Mouse (Mus musculus) forebrain, embryonic 11.5 days (tissue): ENCODE data around the gene Dll1. TPM values are rescaled to one million over a fixed set of nuclear protein-coding genes. Genes with fewer than 3 reads are reported as not detected.
A peak's percentile ranks its signal among the peaks of the same experiment; 100 is the strongest.

Experiments used
- ATAC-seq: fragments of 200-750 bp; cut with Nextera tagmentation; replicated peaks from 2 replicates; pipeline ENCODE4 v1.8.0; 2017; ENCODE audit warnings: moderate TSS enrichment; ENCODE audit not compliant: low FRiP score
- DNase-seq: peaks from one replicate; pipeline ENCODE4 v3.0.0-alpha.2; 2017; ENCODE audit warnings: low spot score
- H3K27ac ChIP-seq: fragments of 300-500 bp; sonication (generic); 2 replicates; pipeline ENCODE4 v1.5.1; 2014; ENCODE audit warnings: low read depth, low read length
- H3K27me3 ChIP-seq: fragments of 300-500 bp; sonication (generic); 2 replicates; pipeline ENCODE4 v1.6.1; 2014; ENCODE audit warnings: mild to moderate bottlenecking, low read length, mixed read lengths; ENCODE audit not compliant: control insufficient read depth, insufficient read depth
- H3K36me3 ChIP-seq: fragments of 300-500 bp; sonication (generic); 2 replicates; pipeline ENCODE4 v1.6.1; 2014; ENCODE audit warnings: mild to moderate bottlenecking, low read length, moderate library complexity, mixed read lengths; ENCODE audit not compliant: control insufficient read depth, insufficient read depth
- H3K4me1 ChIP-seq: fragments of 300-500 bp; sonication (generic); replicated peaks from 2 replicates; pipeline ENCODE4 v1.6.1; 2014; ENCODE audit warnings: low read length, mixed read lengths; ENCODE audit not compliant: control insufficient read depth, insufficient read depth
- H3K4me2 ChIP-seq: fragments of 300-500 bp; sonication (generic); 2 replicates; pipeline ENCODE4 v1.6.1; 2014; ENCODE audit warnings: low read depth, mild to moderate bottlenecking, low read length, moderate library complexity, mixed read lengths; ENCODE audit not compliant: severe bottlenecking
- H3K4me3 ChIP-seq: fragments of 300-500 bp; sonication (generic); 2 replicates; pipeline ENCODE4 v1.5.1; 2014; ENCODE audit warnings: low read depth, low read length
- H3K9ac ChIP-seq: fragments of 300-500 bp; sonication (generic); 2 replicates; pipeline ENCODE4 v1.6.1; 2014; ENCODE audit warnings: low read length
- H3K9me3 ChIP-seq: fragments of 300-500 bp; sonication (generic); 2 replicates; pipeline ENCODE4 v1.6.1; 2016; ENCODE audit warnings: low read length, mixed read lengths; ENCODE audit not compliant: control insufficient read depth
- WGBS: fragments of 180-500 bp; shearing (Covaris S2); extraction: QIAGEN DNeasy Blood & Tissue Kit; methylation state at CpG from one replicate; pipeline ENCODE4 v1.1.7; 2014; 5-methylcytosine and 5-hydroxymethylcytosine counted together
- polyA plus RNA-seq: library from polyadenylated mRNA; unstranded; fragments of >200 nt; fragmentation: Nextera tagmentation; extraction: Ambion mirVana; gene quantifications from 2 replicates; pipeline ENCODE4 v1.2.1, GENCODE M21; 2014

Gene Dll1
- polyA plus RNA-seq, 1 experiment from 2014 or later: 97.4 TPM

GRCm38 (mm10) chr17:15356526-15356925 is 20.1 kb downstream of the Dll1 start:
- DNase-seq: peak; percentile 30
- Histone ChIP-seq H3K9ac (no peak overlapping the region), H3K4me2 (no peak overlapping the region), H3K27ac (no peak overlapping the region), H3K36me3 (no peaks in the 10 kb centered on the region), H3K27me3 (no peaks in the 10 kb centered on the region), H3K4me1 (no peaks in the 10 kb centered on the region), H3K9me3 (no peaks in the 10 kb centered on the region), H3K4me3 (no peak overlapping the region)
- no peak for ATAC-seq
- WGBS: 90% methylated on average over 5 of the region's 5 CpGs

DNA sequence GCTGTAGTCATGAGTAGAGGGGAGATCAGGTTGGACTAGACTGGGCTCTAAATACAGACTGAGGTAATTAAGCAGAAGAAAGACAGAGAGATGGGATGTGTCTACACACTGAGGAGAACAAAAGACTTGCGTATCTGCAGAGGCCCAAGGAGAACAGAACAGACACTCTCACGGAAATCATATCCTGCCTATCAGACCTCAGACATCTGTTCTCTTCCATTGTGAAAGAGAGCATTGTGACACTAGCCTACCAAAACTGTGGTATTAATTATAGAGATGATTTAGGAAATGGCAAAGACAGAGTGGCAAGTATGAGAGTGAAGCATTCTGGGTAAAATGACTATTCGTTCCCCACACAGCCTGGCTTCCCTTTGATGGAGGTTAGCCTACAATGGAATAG is 21.6 kb downstream of the Dll1 start:
- no peak overlapping the region for H3K4me2 ChIP-seq
- no peak for DNase-seq
- WGBS: 89% methylated on average over 3 of the region's 3 CpGs
- H3K4me3 ChIP-seq: no peak overlapping the region
- H3K36me3 ChIP-seq: no peaks in the 10 kb centered on the region
- no peaks in the 10 kb centered on the region for H3K4me1 ChIP-seq
- H3K27me3 ChIP-seq: no peaks in the 10 kb centered on the region
- H3K9ac ChIP-seq: no peak overlapping the region
- H3K27ac ChIP-seq: no peak overlapping the region
- H3K9me3 ChIP-seq: no peaks in the 10 kb centered on the region
- no peak for ATAC-seq

DNA sequence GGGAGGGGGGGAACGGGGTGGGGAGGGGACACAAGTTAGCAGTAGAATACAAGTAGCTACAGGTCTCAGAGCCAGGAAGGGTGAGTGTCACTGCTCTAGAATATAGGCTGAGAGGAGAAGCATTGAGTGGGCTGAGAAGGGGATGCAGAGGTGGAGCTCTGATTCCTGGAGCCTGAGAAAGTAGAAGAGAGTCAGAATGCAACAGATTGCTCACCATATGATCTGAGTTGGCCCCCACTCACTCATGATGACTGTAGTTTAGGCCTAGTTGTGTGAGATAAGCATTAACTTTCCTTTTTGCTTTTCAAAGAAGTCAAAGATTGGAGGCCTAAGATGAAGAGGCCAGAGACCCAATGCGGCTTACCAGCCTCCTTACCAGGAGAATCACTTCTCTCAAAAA is 22.7 kb downstream of the Dll1 start:
- H3K36me3 ChIP-seq: no peaks in the 10 kb centered on the region
- ATAC-seq (no peak), DNase-seq (peak; percentile 17)
- H3K4me3 ChIP-seq: no peak overlapping the region
- H3K9me3 ChIP-seq: no peaks in the 10 kb centered on the region
- H3K27ac ChIP-seq: no peak overlapping the region
- no peaks in the 10 kb centered on the region for H3K4me1 ChIP-seq
- no peak overlapping the region for H3K9ac ChIP-seq
- H3K4me2 ChIP-seq: no peak overlapping the region
- no peaks in the 10 kb centered on the region for H3K27me3 ChIP-seq
- 80% methylated on average over 2 of the region's 2 CpGs for WGBS

GRCm38 (mm10) chr17:15352869-15353610 is 23.6 kb downstream of the Dll1 start:
- H3K36me3 ChIP-seq: no peaks in the 10 kb centered on the region
- no peak for ATAC-seq

GRCm38 (mm10) chr17:15350152-15350551 is 26.5 kb downstream of the Dll1 start:
- H3K27me3 ChIP-seq: no peaks in the 10 kb centered on the region
- no peak overlapping the region for H3K4me2 ChIP-seq
- peak; percentile 1 for DNase-seq
- ATAC-seq: no peak
- no peak overlapping the region for H3K9ac ChIP-seq
- no peaks in the 10 kb centered on the region for H3K9me3 ChIP-seq
- no peak overlapping the region for H3K27ac ChIP-seq
- H3K36me3 ChIP-seq: no peaks in the 10 kb centered on the region
- H3K4me3 ChIP-seq: no peak overlapping the region
- no peaks in the 10 kb centered on the region for H3K4me1 ChIP-seq
- 80% methylated on average over 2 of the region's 2 CpGs for WGBS

More at GRCm38 (mm10) chr17:15352869-15353610, 23.6 kb downstream of the Dll1 start:
- Histone ChIP-seq H3K4me3 (no peak overlapping the region), H3K4me1 (no peaks in the 10 kb centered on the region), H3K27me3 (no peaks in the 10 kb centered on the region), H3K27ac (no peak overlapping the region), H3K9ac (no peak overlapping the region), H3K9me3 (no peaks in the 10 kb centered on the region), H3K4me2 (no peak overlapping the region)
- DNase-seq: peak; percentile 45
- WGBS: 80% methylated on average over 10 of the region's 10 CpGs

DNA sequence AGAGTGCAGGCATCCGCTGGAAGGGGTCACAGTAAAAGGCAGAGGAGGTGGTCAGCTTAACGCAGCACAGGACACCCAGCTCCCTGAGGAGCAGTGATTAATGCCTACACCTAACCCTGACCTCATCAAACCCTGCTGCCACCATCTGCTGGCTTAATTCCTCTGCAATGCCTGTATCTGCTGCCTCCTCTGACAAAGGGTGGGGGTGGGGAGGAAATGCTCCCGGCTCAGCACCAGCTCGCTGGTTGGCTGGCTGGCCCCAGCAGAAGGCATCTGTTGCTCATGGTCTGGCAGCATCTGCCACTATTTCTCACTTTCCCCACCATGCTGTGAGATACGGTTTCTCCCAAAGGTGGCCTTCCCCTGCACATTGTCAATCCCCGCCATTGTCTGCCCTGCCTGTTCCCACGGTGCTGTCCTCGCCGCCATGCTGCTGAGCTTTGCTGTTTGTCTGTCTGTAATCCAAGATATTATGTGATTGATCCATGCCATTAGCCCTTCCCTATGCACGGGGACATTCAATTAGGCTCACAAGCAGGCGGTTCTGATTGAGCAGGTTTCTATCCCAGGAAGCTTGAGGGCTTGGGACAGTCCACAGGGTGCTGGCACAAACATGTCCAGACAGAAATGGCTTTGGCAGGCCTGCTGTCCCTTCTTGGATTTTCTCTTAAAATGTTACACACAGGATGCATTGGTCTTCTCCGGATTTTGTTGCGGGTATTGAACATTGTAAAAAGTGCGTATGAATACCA is 33.4 kb downstream of the Dll1 start:
- ATAC-seq (peak; percentile 92), DNase-seq (peak; percentile 83)
- H3K27me3 ChIP-seq: no peaks in the 10 kb centered on the region
- no peak overlapping the region for H3K27ac ChIP-seq
- no peak overlapping the region for H3K4me2 ChIP-seq
- no peaks in the 10 kb centered on the region; the same call in 1 of the 2 replicates for H3K4me1 ChIP-seq
- H3K36me3 ChIP-seq: no peaks in the 10 kb centered on the region
- no peak overlapping the region for H3K4me3 ChIP-seq
- H3K9ac ChIP-seq: peak overlapping the region; percentile 21; the same call in 1 of the 2 replicates
- WGBS: 23% methylated on average over 14 of the region's 14 CpGs
- no peaks in the 10 kb centered on the region for H3K9me3 ChIP-seq

GRCm38 (mm10) chr17:15337906-15338305 is 38.8 kb downstream of the Dll1 start:
- H3K4me3 ChIP-seq: no peak overlapping the region
- peaks cover 2% of the 10 kb centered on the region; the same call in 1 of the 2 replicates for H3K4me1 ChIP-seq
- no peak overlapping the region for H3K27ac ChIP-seq
- no peak overlapping the region for H3K9ac ChIP-seq
- no peak overlapping the region for H3K4me2 ChIP-seq
- ATAC-seq: no peak
- WGBS: 81% methylated on average over 1 of the region's 1 CpGs
- peak; percentile 23 for DNase-seq
- no peaks in the 10 kb centered on the region for H3K27me3 ChIP-seq
- no peaks in the 10 kb centered on the region for H3K36me3 ChIP-seq
- no peaks in the 10 kb centered on the region for H3K9me3 ChIP-seq

DNA sequence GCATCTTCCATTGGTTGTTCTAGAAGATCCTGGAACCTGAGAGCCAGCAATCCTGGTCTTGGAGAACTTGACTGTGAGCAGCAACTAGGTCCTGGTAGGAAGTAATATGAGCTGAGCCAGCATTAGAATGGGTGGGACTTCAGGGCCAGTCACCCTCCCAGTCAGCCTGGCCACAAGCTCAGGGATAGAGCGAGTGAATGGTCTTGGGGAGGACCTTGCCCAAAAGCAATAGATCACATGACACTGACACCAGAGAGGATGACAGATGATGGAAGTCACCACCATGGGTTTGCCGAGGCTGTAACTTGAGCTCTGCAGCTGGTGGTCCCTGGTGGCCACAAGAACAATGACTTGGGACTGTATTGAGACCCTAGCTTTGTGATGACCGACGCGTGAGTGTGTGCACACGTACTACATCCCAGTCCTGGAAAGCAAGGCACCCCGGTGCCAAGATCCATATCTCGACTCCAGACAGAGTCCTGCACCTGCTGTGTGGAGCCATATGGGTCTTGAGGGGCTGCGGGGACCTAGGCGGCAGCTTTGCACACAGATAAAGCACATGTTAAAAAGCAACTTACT is 46.8 kb downstream of the Dll1 start:
- H3K4me2 ChIP-seq: no peak overlapping the region
- ATAC-seq (no peak), DNase-seq (no peak)
- H3K4me1 ChIP-seq: 0 out of 2 replicates have a peak, but pooled peaks cover 2% of the 10 kb centered on the region
- no peaks in the 10 kb centered on the region for H3K27me3 ChIP-seq
- H3K4me3 ChIP-seq: no peak overlapping the region
- WGBS: 90% methylated on average over 10 of the region's 10 CpGs
- H3K27ac ChIP-seq: no peak overlapping the region
- H3K9me3 ChIP-seq: no peaks in the 10 kb centered on the region
- H3K36me3 ChIP-seq: no peaks in the 10 kb centered on the region
- no peak overlapping the region for H3K9ac ChIP-seq
